Mouse (Mus musculus): ENCODE measurements around the gene Myo6.

DNA sequence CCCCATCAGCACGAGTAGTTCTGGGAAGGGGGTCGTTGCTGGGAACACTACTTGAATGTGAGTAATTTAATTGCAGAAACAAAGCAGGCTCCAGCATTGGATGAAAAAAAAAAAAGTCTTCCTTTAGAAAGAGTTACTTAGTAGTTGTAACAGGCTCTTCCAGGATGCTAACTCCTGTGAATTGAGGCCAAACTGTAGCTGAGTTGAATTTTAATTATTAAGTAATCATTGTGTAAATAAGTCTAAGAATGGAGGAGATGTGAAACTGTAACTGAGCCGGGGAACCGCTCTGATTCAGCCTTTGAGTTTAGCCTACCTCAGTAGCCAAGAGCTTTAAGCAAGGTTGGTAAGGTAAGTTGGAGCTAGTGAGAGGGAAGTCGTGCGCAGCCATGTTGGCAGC, 36.0 kb downstream of the Myo6 start:
- TF ChIP-seq NRF1 (IDR thresholded peaks at IDR 0.05; ENCODE audit: low read depth, low read length) (no peak), JUND (conservative IDR thresholded peaks at IDR 0.05; ENCODE audit: low read depth, low read length) (no peak), POLR2A (IDR thresholded peaks at IDR 0.05; ENCODE audit: low read depth, low read length) (no peak), USF2 (conservative IDR thresholded peaks at IDR 0.05; ENCODE audit: low read depth, low read length) (no peak), RAD21 (IDR thresholded peaks at IDR 0.05; ENCODE audit: low read depth, low read length) (no peak), BHLHE40 (IDR thresholded peaks at IDR 0.05; ENCODE audit: low read depth, low read length) (no peak), NELFE (IDR thresholded peaks at IDR 0.05; ENCODE audit: low read depth, low read length) (no peak), CTCF (conservative IDR thresholded peaks at IDR 0.05 in 1 of 2, IDR thresholded peaks at IDR 0.05 in 1 of 2; ENCODE audit: low read depth in 2 of 2, low read length in 2 of 2) (no peak), ZKSCAN1 (IDR thresholded peaks at IDR 0.05; ENCODE audit: borderline replicate concordance, low read depth, low read length) (no peak), POLR2AphosphoS2 (IDR thresholded peaks at IDR 0.05; ENCODE audit: low read depth, low read length) (no peak), SMC3 (IDR thresholded peaks at IDR 0.05; ENCODE audit: low read depth, low read length) (no peak), RCOR1 (conservative IDR thresholded peaks at IDR 0.05; ENCODE audit: low read depth, low read length) (no peak)

All from CH12.LX (cell line).